Mouse (Mus musculus): ENCODE measurements around the gene Pkm.

DNA sequence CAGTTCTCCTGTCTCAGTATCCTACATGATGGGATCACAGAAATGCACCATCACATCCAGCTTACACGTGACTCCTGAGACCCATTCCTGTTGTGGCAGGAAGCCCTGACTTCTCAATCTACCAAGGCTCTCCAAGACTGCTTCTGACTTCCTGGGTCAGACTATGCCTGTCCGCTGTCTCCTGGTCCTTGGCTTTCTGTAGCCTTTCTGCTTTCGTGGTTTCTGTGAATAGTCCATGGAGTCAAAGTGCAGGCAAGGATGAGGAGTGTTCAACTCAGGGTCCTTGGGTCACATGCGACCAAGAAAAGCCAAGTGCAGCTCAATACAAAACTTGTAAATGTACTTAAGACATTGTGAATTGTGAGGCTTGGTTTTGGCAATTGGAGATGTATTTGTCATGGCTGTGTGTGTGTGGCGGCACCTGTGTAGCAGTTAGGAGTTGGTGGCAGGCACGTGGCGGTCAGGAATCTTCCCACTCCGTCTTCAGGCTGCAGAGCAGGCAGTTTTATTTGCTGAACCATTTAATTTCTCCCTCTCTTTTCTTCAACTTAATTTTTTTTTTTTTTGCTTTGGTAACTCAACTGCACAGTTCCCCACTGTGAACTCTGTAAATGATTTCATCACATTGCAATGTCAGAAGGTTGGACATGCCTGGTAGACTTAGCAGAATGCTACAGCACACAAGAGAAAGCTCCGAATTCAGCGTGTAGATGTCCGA lies 71.6 kb downstream of the Pkm start:
- TF ChIP-seq CTCF (conservative IDR thresholded peaks at IDR 0.05; ENCODE audit: insufficient read depth, insufficient read length, low read depth, low read length) = no peak
- no peak for TF ChIP-seq POLR2A (IDR thresholded peaks at IDR 0.05; ENCODE audit: low read depth, low read length)
